Mouse (Mus musculus): ENCODE results near the gene Rsf1.

The Rsf1 gene

DNA sequence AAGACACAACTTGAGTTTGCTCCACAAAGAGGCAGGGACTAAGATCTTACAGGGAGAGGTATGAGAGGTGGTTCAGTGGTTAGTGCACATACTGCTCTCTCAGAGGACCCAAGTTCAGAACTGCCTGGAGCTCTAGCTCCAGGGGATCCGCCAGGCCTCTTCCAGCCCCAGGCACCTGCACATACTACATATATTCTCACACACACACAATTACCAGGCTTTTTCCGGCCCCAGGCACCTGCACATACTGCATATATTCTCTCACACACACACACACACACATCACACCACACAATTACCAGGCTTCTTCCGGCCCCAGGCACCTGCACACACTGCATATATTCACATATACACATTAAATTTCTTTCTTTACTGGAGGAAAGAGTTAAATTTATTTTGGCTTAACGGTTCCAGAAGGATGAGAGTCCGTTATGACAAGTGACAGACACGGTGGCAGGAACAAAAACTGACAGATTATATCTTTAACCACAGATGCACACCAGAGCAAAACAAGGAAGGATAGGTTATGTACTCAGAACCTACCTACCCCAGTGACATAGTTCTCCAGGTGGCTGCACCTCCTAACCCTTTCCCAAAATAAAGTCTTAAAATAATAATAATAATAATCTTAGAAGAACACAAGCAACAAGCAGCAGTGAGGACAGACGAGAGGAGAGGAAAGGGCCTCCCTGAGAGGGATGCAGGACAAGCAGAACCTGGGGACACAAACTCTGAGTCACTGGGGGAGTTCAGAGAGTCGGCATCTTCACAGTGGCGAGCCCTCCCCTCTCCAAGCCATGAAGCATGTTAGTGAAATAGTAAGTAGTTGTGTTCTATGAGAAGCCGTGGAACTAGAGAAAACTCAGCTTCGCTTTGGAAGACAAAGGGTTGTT, 144.2 kb downstream of the Rsf1 start:
- no peak for DNase-seq (ENCODE audit: low spot score in 2 of 2)

DNA sequence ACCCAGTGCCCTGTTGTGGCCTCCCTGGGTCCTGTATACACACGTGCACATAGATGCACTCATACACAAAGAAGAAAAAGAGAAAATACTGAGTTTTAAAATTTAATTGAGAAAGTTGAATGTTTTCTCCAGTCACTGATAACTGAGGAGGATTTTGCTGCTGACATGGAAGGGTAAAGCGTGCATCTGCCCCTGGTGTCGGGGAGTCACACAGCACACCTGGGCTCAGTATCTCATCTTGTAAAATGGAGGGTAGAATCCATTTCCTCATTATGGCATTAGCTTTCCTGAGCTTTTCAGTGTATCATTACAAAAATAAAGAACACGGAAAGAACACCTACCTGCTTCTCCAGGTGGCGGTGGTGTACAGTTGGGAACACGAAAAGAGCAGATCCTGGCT, 145.7 kb downstream of the Rsf1 start:
- no peak for DNase-seq (ENCODE audit: low spot score in 2 of 2)

DNA sequence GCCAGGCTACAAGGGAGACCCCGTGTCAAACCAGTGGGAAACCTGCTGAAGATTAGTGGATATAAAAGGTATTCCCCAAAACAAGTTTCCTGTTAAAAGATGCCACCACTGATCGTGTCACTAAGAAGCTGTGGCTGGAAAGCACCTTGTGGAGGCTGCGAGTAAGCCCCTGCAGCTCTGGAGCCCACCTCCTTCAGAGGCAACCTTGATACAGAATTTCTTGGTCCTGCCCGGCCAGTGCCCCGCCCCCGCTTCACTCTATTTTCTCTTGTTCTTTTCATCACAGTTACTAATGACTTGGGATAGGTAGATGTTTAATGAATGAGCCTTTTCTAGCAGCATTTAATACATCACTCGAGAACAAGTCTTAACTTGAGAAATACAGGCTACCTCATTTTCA, 146.4 kb downstream of the Rsf1 start:
- no peak for DNase-seq (ENCODE audit: low spot score in 2 of 2)

DNA sequence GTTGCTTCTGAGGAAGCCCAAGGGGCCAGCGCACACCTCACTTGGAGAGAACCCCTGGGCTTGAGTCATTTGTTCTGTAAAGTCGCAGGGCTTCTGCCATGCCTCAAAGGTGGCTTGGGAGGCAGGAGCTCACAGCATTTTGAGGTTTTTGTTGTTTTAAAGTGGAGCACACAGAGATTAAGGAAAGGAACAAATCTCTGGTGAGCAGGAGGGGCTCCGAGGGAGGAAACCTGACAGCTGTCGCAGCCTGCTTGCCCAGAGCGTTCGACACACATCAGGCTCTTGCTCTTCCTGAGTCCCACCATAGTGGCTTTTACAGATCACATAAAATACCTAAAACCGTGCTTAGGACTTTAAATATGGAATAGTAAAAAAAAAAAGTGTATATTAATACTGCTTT, 147.1 kb downstream of the Rsf1 start:
- DNase-seq (ENCODE audit: low spot score in 2 of 2), result no peak

DNA sequence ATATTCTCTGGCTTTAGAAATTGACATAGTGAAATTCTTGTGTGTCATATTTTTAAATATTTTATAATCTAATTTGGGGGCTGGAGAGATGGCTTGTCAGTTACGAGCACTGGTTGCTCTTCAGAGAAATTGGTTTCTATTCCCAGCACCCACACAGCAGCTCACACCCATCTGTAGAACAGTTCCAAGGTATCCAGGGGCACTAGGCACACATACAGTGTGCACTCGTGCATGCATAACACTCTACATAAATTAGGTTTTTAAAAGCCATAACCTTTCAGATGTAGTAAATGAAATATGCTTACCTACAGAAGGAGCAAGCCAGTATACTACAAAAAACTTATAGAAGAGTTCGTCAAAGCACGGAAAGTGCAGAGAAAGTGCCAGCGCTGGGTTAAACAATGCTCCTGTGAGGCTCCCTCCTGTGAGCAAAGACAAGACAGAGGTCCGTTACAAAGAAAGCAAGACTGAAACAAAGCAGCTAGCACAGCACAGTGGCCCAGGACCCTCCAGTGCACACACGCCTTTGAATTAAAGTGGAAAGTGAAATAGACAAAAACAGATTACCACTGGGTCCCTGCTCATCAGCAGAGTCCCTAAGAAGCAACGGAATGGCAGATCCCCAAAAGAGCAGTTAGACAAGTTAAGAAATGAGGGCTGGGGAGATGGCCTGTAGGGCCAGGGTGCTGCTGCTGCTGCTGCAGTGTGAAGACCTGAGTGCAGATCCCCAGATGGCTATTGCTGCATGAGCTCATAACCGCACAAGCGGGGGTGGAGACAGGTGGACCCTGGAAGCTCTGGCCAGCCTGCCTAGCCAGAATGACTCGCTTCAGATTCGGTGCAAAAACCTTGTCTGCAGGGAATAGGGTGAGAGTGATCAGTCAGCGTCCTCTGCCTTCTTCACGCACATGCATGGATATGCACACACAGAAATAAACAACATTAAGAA, 149.3 kb downstream of the Rsf1 start:
- no peak for DNase-seq (ENCODE audit: low spot score in 2 of 2)

DNA sequence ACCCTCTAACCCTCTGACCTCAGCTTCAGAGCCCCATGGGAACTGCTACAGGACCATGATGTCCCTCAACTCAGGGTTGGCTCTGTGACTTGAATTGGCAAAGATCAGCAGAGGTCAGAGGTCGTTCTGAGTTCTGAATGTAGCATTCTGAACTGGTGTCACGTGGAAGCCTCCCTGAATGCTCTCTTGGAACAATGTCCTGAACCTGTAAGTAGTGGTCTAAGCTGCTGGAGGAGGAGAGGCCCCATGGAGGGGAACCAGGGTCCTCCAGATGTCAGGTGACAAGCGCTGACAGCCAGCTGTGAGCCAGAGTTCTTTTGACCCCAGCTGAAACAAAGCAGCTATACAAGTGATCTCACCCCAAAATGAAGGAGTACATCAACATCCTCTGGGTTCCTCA, 150.7 kb downstream of the Rsf1 start:
- no peak for DNase-seq (ENCODE audit: low spot score in 2 of 2)

DNA sequence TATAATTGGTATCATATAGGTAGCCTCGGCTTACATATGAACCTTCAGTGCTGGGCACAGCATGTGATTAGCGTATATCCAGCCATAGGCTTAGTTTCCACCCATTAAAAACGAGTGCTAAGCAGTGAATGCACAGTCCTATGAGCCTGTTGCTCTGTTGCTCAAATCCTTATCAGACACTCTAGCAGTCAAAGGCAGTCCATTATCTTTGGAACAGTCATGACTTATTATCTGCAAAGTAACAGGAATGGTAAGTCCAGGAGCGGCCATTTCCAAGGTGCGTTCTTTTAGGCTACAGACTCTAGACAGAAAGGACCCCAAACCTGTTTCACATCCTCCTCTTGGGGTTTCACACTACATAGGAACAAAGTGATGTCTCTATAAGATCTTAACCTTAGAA, 153.9 kb downstream of the Rsf1 start:
- no peak for DNase-seq (ENCODE audit: low spot score in 2 of 2)

DNA sequence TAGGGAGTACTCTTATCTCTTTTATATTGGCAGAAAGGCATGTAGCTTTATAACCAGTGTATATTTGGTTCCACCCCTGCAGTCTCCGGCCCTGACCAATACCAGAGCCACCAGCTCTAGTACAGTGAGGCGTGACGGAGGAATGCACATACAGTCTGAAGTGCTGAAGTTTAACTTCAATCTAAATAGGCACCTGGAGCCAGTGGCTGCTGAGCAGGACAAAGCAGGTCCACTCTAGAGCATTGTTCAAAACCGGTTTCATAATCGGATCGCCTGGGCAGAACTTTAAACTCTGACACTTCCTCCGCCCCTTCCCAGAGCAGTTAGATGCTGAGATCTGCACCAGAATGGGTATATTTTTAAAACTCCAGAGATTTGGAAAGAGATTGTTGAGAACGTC, 155.3 kb downstream of the Rsf1 start:
- DNase-seq (ENCODE audit: low spot score in 2 of 2), result no peak

DNA sequence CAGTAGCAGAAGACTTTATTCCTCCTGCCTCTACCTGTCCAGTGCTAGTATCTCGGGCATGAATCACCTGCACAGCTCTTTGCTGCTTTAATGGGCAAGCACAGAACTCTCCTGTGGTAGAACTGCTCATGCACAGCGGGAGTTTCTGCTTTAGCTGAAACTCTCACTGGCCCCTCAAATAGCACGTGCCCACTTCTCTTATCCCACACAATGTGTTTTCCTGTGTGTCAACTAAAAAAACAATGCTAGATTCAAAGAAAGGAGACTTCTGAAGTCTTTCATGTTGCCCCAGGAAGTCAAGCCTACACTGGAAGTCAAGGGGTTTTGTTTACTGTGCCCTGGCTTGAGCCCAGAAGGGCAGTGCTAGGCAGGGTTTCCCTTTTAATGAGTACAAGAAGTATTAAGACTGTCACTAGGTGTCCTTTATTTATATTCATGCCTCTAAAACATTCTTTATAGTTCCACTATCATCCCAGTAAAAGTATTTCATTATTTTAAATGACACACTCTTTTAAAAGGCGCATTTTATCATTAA, 156.3 kb downstream of the Rsf1 start:
- no peak for DNase-seq (ENCODE audit: low spot score in 2 of 2)

DNA sequence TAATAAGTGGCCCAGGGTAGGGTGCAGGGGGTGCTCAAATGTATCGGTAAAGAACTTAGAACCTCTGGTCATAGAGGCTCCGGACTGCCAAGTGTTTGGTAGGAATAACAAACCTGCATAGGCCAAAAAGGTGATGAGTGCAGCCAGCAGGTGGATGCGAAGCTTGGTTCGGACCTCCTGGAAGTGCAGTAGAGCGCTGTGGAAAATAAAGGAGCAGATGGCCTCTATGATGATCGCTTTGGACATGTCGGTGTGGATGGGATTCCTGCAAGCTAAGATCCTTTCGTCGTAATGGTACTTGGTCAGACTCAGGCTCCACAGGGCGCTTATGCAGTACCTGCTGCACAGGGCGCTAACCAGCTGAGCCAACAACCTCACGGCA, 157.6 kb downstream of the Rsf1 start:
- DNase-seq (ENCODE audit: low spot score in 2 of 2), result no peak

DNA sequence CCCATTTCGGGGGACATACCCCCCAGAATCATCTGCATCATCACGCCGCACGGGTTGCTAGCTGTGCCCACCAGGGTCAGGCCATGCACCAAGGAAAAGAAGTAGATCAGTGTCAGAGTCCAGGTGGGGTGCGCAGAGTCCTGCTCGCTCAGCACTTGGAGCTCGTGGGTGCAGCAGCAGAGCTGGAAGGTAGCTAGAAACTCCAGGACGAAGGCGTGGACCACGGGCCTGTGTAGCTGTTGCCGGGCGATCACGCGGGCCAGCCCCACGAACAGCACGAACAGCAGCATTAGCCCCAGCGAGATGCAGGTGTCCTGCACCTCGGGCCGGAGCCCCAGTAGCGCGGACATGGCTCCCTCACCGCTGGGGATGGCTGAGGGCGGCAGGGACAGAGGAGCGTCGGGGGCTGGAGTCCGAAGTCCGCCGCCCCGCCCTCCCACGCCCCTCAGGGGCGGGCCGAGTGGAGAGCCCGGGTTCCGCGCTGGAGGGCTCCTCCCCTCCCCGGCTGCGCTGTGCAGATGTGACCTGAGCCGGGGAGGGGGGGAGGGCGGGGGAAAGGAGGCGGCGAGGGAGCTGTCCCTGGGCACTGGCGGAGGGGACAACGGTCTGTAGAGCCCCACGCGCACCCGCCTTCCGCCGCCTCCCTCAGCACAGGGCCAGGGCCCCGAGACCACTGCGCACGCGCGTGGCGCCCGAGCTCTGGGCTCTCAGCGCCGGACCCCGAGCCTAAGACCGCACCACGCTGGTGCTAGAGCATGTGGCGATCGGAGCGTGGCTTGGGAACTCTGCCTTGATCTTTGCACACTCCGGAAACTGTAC, 158.2 kb downstream of the Rsf1 start, which contains the start of gene Aqp11:
TSS of gene Aqp11 (minus strand) at position 652 of the 819 bp plus-strand sequence.
- peak; percentile 87 to 88 for DNase-seq (ENCODE audit: low spot score in 2 of 2)

DNA sequence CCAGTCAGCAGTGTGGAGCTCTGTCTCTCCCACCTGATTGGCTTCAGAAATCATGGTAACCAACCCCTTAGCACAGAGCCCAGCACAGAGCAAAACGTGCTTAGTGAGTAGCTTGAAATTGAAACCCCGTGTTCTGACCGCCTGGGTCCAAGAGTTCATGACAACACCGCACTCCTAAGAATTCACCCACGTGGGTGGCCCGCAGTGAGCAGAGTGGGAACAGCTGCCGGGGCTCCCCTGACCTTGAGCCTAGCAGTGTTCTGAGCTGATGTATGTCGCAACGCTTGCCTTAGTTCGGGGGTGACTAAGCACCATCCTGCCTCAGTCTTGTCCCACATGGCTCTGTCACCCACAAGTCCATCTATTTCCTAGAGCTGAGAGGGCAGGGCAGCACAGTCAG, 161.3 kb downstream of the Rsf1 start:
- no peak for DNase-seq (ENCODE audit: low spot score in 2 of 2)

DNA sequence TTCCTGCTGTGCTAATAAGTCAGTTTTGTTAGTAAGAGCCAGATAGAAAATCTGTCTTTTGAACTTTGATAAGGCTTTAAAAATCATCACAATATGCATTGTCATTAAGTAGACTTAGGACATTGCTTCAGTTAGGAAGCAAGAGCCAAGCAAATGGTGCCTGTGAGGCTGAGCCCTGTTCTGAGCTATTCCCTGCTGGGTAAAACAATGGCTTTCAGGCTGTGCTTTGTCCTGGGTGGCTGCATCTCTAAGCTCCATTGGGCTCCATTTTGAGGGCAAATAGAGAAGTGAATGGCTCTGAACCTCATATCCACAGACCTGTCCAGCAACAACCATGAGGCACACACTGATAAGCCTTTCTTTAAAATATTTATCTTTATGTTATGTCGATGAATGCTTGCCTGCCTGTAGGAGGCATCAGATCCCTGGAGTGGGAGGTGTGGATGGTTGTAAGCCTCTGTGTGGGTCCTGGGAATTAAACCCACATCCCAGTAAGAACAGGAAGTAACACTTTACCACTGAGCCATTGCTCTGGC, 162.1 kb downstream of the Rsf1 start:
- no peak for DNase-seq (ENCODE audit: low spot score in 2 of 2)
